Comparison of ENCODE assay signal across 19 mouse cellular contexts in genomic region chr14:114953070-114953665, GRCm38 (mm10).
DNase-seq lines count a peak whose midpoint lies in the region; ATAC-seq and TF ChIP-seq lines count a peak whose summit lies in the region.
"Had no signal": no experiment of that assay in that cellular context is flagged by ENCODE, and none has a peak within 500 bp of the region (broad histone marks: within the 10 kb centered on the region; RNA-seq: fewer than 3 reads in every experiment).

No protein-coding gene starts in this region.

- ATAC-seq in hindbrain, embryonic 16.5 days, result no peak
- ATAC-seq in midbrain, embryonic 11.5 days (ENCODE audit: low FRiP score), result no peak
- ATAC-seq in midbrain, embryonic 13.5 days, result no peak
- peak; percentile 51; the same call in 1 of the 2 replicates for ATAC-seq in megakaryocyte-erythroid progenitor cell, adult 5-6 weeks (replicated peaks; ENCODE audit: low FRiP score, low TSS enrichment, poor library complexity, severe bottlenecking)
- ATAC-seq: intestine, embryonic 16.5 days; Patski had no signal

- no peak for TF ChIP-seq CTCF in layer of hippocampus, adult 2 months (conservative IDR thresholded peaks at IDR 0.05)

- no peak overlapping the region for H3K4me2 ChIP-seq in hindbrain, embryonic 16.5 days (ENCODE audit: low read length)
- no peak overlapping the region for H3K4me2 ChIP-seq in midbrain, embryonic 11.5 days
- no peak overlapping the region for H3K4me2 ChIP-seq in midbrain, embryonic 13.5 days (replicated peaks)
- H3K4me2 ChIP-seq: heart, embryonic 11.5 days had no signal

- H3K4me1 ChIP-seq in hindbrain, embryonic 10.5 days (replicated peaks), result peaks cover 62% of the 10 kb centered on the region
- peaks cover 3% of the 10 kb centered on the region for H3K4me1 ChIP-seq in hindbrain, embryonic 16.5 days (ENCODE audit: control insufficient read depth, insufficient read depth, low read depth, low read length)
- H3K4me1 ChIP-seq in midbrain, embryonic 11.5 days (ENCODE audit: control insufficient read depth, insufficient read depth, low read length), result peaks cover 42% of the 10 kb centered on the region
- H3K4me1 ChIP-seq in midbrain, embryonic 13.5 days (replicated peaks), result peaks cover 21% of the 10 kb centered on the region

- no peaks in the 10 kb centered on the region for H3K27me3 ChIP-seq in hindbrain, embryonic 10.5 days (ENCODE audit: insufficient read depth, poor library complexity, severe bottlenecking)
- no peaks in the 10 kb centered on the region for H3K27me3 ChIP-seq in hindbrain, embryonic 16.5 days (replicated peaks; ENCODE audit: control insufficient read depth, insufficient read depth, low read length)
- H3K27me3 ChIP-seq in midbrain, embryonic 11.5 days (ENCODE audit: control insufficient read depth, insufficient read depth, low read length), result no peaks in the 10 kb centered on the region
- H3K27me3 ChIP-seq in midbrain, embryonic 13.5 days, result peaks cover 3% of the 10 kb centered on the region; the same call in 1 of the 2 replicates
- H3K27me3 ChIP-seq: CH12.LX had no signal

- H3K4me3 ChIP-seq in hindbrain, embryonic 10.5 days, result no peak overlapping the region
- no peak overlapping the region for H3K4me3 ChIP-seq in hindbrain, embryonic 16.5 days (ENCODE audit: low read length)
- H3K4me3 ChIP-seq in midbrain, embryonic 11.5 days (ENCODE audit: low read depth, low read length), result no peak overlapping the region
- no peak overlapping the region for H3K4me3 ChIP-seq in midbrain, embryonic 13.5 days (replicated peaks)
- no peak overlapping the region for H3K4me3 ChIP-seq in layer of hippocampus, adult 2 months

- intact Hi-C loops in gastrocnemius, postnatal 36 days (cut with DNase I), result no loop called here

- no peaks in the 10 kb centered on the region for H3K36me3 ChIP-seq in hindbrain, embryonic 10.5 days
- H3K36me3 ChIP-seq in hindbrain, embryonic 16.5 days (ENCODE audit: control insufficient read depth, insufficient read depth, low read length), result no peaks in the 10 kb centered on the region
- no peaks in the 10 kb centered on the region for H3K36me3 ChIP-seq in midbrain, embryonic 11.5 days (ENCODE audit: control insufficient read depth, insufficient read depth, low read length)
- H3K36me3 ChIP-seq in midbrain, embryonic 13.5 days, result no peaks in the 10 kb centered on the region

- no peak overlapping the region for H3K9ac ChIP-seq in hindbrain, embryonic 16.5 days (ENCODE audit: low read depth, low read length)
- H3K9ac ChIP-seq in midbrain, embryonic 11.5 days (ENCODE audit: low read length), result no peak overlapping the region
- H3K9ac ChIP-seq in midbrain, embryonic 13.5 days (replicated peaks), result no peak overlapping the region
- H3K9ac ChIP-seq: liver, embryonic 14.5 days had no signal

- DNase-seq in hindbrain, embryonic 10.5 days (ENCODE audit: low spot score), result peak; percentile 25
- peak; percentile 88 for DNase-seq in midbrain, embryonic 11.5 days (ENCODE audit: low spot score, missing footprints)
- peak; percentile 12 to 37 for DNase-seq in kidney, postnatal 25 days
- no peak for DNase-seq in gastrocnemius, postnatal 36 days
- no peak for DNase-seq in layer of hippocampus, adult 2 months (ENCODE audit: low spot score in 2 of 2)
- DNase-seq: gastrocnemius, postnatal 25 days; heart, postnatal 4 days; lung, postnatal 10 days; midbrain, embryonic 14.5 days; right cerebral cortex, postnatal 25 days; thymus, postnatal 4 days had no signal

- H3K27ac ChIP-seq in hindbrain, embryonic 10.5 days, result peak overlapping the region; percentile 84; the same call in 1 of the 2 replicates
- no peak overlapping the region for H3K27ac ChIP-seq in hindbrain, embryonic 16.5 days (ENCODE audit: low read depth, low read length)
- H3K27ac ChIP-seq in midbrain, embryonic 11.5 days (ENCODE audit: low read depth, low read length), result no peak overlapping the region
- H3K27ac ChIP-seq in midbrain, embryonic 13.5 days, result no peak overlapping the region
- no peak overlapping the region for H3K27ac ChIP-seq in layer of hippocampus, adult 2 months
- H3K27ac ChIP-seq: liver, embryonic 14.5 days had no signal

- H3K9me3 ChIP-seq in hindbrain, embryonic 10.5 days, result no peaks in the 10 kb centered on the region
- H3K9me3 ChIP-seq in hindbrain, embryonic 16.5 days (ENCODE audit: control insufficient read depth, low read length), result no peaks in the 10 kb centered on the region
- no peaks in the 10 kb centered on the region for H3K9me3 ChIP-seq in midbrain, embryonic 11.5 days (ENCODE audit: control insufficient read depth, low read length)
- no peaks in the 10 kb centered on the region for H3K9me3 ChIP-seq in midbrain, embryonic 13.5 days

- 26% methylated on average over 4 of the region's 4 CpGs for WGBS in hindbrain, embryonic 10.5 days
- 41% methylated on average over 4 of the region's 4 CpGs for WGBS in hindbrain, embryonic 16.5 days
- 17% methylated on average over 4 of the region's 4 CpGs for WGBS in midbrain, embryonic 11.5 days
- WGBS in midbrain, embryonic 13.5 days, result 36% methylated on average over 4 of the region's 4 CpGs

Comparison
In these comparisons a context has a peak if more than half of its experiments do, and no peak if none do; other contexts are left out.
1. DNase-seq: peak in hindbrain, embryonic 10.5 days (single experiment), midbrain, embryonic 11.5 days (single experiment) and kidney, postnatal 25 days (2 of 2); none in gastrocnemius, postnatal 36 days (0 of 2) and layer of hippocampus, adult 2 months (0 of 2).